Mouse (Mus musculus) cerebellum, adult 2 months (tissue): ENCODE results near the gene Myh9. TPM values are rescaled to one million over a fixed set of nuclear protein-coding genes. Genes with fewer than 3 reads are reported as not detected.

ENCODE experiments used
- DNase-seq, 2 experiments: peaks; one replicate each; pipeline ENCODE4 v3.0.0; 2021
- H3K27ac ChIP-seq: fragments of 200-500 bp; 2 replicates; pipeline ENCODE4 v1.5.1; 2012; ENCODE audit warnings: low read length, control low read depth, inconsistent platforms; ENCODE audit not compliant: insufficient read depth
- H3K27me3 ChIP-seq: fragments of 200-500 bp; 2 replicates; pipeline ENCODE4 v1.6.1; 2012; ENCODE audit warnings: inconsistent platforms, mild to moderate bottlenecking, low read length, moderate library complexity; ENCODE audit not compliant: control insufficient read depth, insufficient read depth
- H3K4me1 ChIP-seq: fragments of 200-500 bp; 2 replicates; pipeline ENCODE4 v1.6.1; 2011; ENCODE audit warnings: low read length; ENCODE audit not compliant: control insufficient read depth, insufficient read depth
- H3K4me3 ChIP-seq: fragments of 200-500 bp; replicated peaks from 2 replicates; pipeline ENCODE3; 2011; ENCODE audit warnings: mild to moderate bottlenecking, low read depth, low read length, control low read depth; ENCODE audit not compliant: insufficient read depth
- CTCF ChIP-seq: fragments of 200-500 bp; IDR thresholded peaks from 2 replicates; pipeline ENCODE4 v1.5.1; 2011; ENCODE audit warnings: low read depth, mild to moderate bottlenecking, control low read depth, low read length, moderate library complexity, borderline replicate concordance; ENCODE audit not compliant: insufficient read depth
- POLR2A ChIP-seq: fragments of 200-500 bp; IDR thresholded peaks from 2 replicates; pipeline ENCODE4 v1.6.1; 2011; ENCODE audit warnings: low read length, control low read depth, borderline replicate concordance; ENCODE audit not compliant: insufficient read depth
- WGBS: fragments of 180-500 bp; shearing (Covaris S2); methylation state at CpG from one replicate; pipeline ENCODE4 v1.1.7; 2018; 5-methylcytosine and 5-hydroxymethylcytosine counted together
- polyA plus RNA-seq: library from polyadenylated mRNA; depleted of rRNA; stranded (reverse); fragments of >200 nt; gene quantifications from 2 replicates; pipeline ENCODE4 v1.2.3, GENCODE M21; 2012

The Myh9 gene
- polyA plus RNA-seq, 1 experiment, result 44.2 TPM

- no peaks in the 10 kb centered on the region for H3K27me3 ChIP-seq
- 4% methylated on average over 9 of the region's 9 CpGs for WGBS
- peak; percentile 96 for TF ChIP-seq CTCF
- no peak for TF ChIP-seq POLR2A
- H3K27ac ChIP-seq, result no peak within 1 kb of the TSS
- peak; percentile 52 to 67 for DNase-seq
- peaks cover 6% of the 10 kb centered on the region for H3K4me1 ChIP-seq
- H3K4me3 ChIP-seq, result peak within 1 kb of the TSS; percentile 20
These were observed 85.1 kb downstream of the Myh9 start, which contains the start of gene Apol8 for GRCm38 (mm10) chr15:77756848-77757247. TSS of gene Apol8 (minus strand) at chr15:77757003.

GRCm38 (mm10) chr15:77756081-77756480, 85.9 kb downstream of the Myh9 start:
- 61% methylated on average over 2 of the region's 2 CpGs for WGBS
- no peak overlapping the region for H3K4me3 ChIP-seq

GRCm38 (mm10) chr15:77755132-77755531, 86.8 kb downstream of the Myh9 start:
- H3K27me3 ChIP-seq, result no peaks in the 10 kb centered on the region
- TF ChIP-seq CTCF (no peak), POLR2A (no peak)
- H3K4me1 ChIP-seq, result peaks cover 6% of the 10 kb centered on the region
- DNase-seq, result no peak
- no peak overlapping the region for H3K27ac ChIP-seq
- H3K4me3 ChIP-seq, result no peak overlapping the region
- WGBS, result 91% methylated on average over 2 of the region's 2 CpGs

More at GRCm38 (mm10) chr15:77756081-77756480, 85.9 kb downstream of the Myh9 start:
- Histone ChIP-seq H3K4me1 (peaks cover 6% of the 10 kb centered on the region), H3K27me3 (no peaks in the 10 kb centered on the region), H3K27ac (no peak overlapping the region)
- TF ChIP-seq CTCF, result no peak
- no peak for TF ChIP-seq POLR2A
- DNase-seq, result no peak

- no peak for TF ChIP-seq POLR2A
- no peak for TF ChIP-seq CTCF
- WGBS, result 20% methylated on average over 11 of the region's 11 CpGs
- Histone ChIP-seq H3K4me3 (no peak overlapping the region), H3K4me1 (peaks cover 15% of the 10 kb centered on the region), H3K27ac (no peak overlapping the region), H3K27me3 (no peaks in the 10 kb centered on the region)
- no peak for DNase-seq
These were observed 89.5 kb downstream of the Myh9 start for GRCm38 (mm10) chr15:77752443-77752842.

GRCm38 (mm10) chr15:77750461-77750860, 91.5 kb downstream of the Myh9 start:
- Histone ChIP-seq H3K27ac (no peak overlapping the region), H3K27me3 (no peaks in the 10 kb centered on the region), H3K4me3 (no peak overlapping the region), H3K4me1 (peaks cover 15% of the 10 kb centered on the region)
- 47% methylated on average over 1 of the region's 1 CpGs for WGBS
- DNase-seq, result peak in 1 of 2 experiments; percentile 51
- peak; percentile 76 for TF ChIP-seq CTCF
- no peak for TF ChIP-seq POLR2A

- H3K27ac ChIP-seq, result no peak overlapping the region
- H3K4me1 ChIP-seq, result peaks cover 15% of the 10 kb centered on the region
- DNase-seq, result peak; percentile 58 to 74
- H3K27me3 ChIP-seq, result no peaks in the 10 kb centered on the region; the same call in 1 of the 2 replicates
- H3K4me3 ChIP-seq, result no peak overlapping the region
- no peak for TF ChIP-seq POLR2A
- 0 out of 2 replicates have a peak, but pooled peaks have one; percentile 4 for TF ChIP-seq CTCF
- 11% methylated on average over 10 of the region's 10 CpGs for WGBS
These were observed 92.3 kb downstream of the Myh9 start for GRCm38 (mm10) chr15:77749717-77750116.

GRCm38 (mm10) chr15:77748414-77748813, 93.6 kb downstream of the Myh9 start:
- TF ChIP-seq POLR2A, result no peak
- no peak for TF ChIP-seq CTCF
- H3K27ac ChIP-seq, result no peak overlapping the region
- H3K4me3 ChIP-seq, result no peak overlapping the region
- H3K27me3 ChIP-seq, result no peaks in the 10 kb centered on the region; the same call in 1 of the 2 replicates
- 77% methylated on average over 3 of the region's 3 CpGs for WGBS
- DNase-seq, result no peak
- H3K4me1 ChIP-seq, result peaks cover 15% of the 10 kb centered on the region

GRCm38 (mm10) chr15:77746326-77746725, 95.6 kb downstream of the Myh9 start:
- Histone ChIP-seq H3K27me3 (no peaks in the 10 kb centered on the region; the same call in 1 of the 2 replicates), H3K4me1 (peaks cover 9% of the 10 kb centered on the region), H3K4me3 (no peak overlapping the region), H3K27ac (no peak overlapping the region)
- 89% methylated on average over 1 of the region's 1 CpGs for WGBS
- TF ChIP-seq CTCF (no peak), POLR2A (no peak)
- no peak for DNase-seq
